Mouse (Mus musculus) cerebellum, adult 2 months (tissue): ENCODE results near the gene Klhdc7a.

ENCODE experiments used
- CTCF ChIP-seq: fragments of 200-500 bp; IDR thresholded peaks from 2 replicates; pipeline ENCODE4 v1.5.1; 2011; ENCODE audit warnings: low read depth, mild to moderate bottlenecking, control low read depth, low read length, moderate library complexity, borderline replicate concordance; ENCODE audit not compliant: insufficient read depth
- POLR2A ChIP-seq: fragments of 200-500 bp; IDR thresholded peaks from 2 replicates; pipeline ENCODE4 v1.6.1; 2011; ENCODE audit warnings: low read length, control low read depth, borderline replicate concordance; ENCODE audit not compliant: insufficient read depth

GRCm38 (mm10) chr4:140002069-140002468 is 34.2 kb upstream of the Klhdc7a start:
- TF ChIP-seq CTCF = no peak
- TF ChIP-seq POLR2A = no peak
